Mouse (Mus musculus) bone marrow macrophage, adult 2 months (primary cell): Measurements from ENCODE around the gene Inpp5a.

ENCODE experiments used
- CTCF ChIP-seq: IDR thresholded peaks from 2 replicates; pipeline ENCODE4 v1.5.1; 2012; ENCODE audit warnings: low read depth, mild to moderate bottlenecking, low read length, moderate library complexity
- POLR2A ChIP-seq: IDR thresholded peaks from 2 replicates; pipeline ENCODE4 v1.6.1; 2012; ENCODE audit warnings: mild to moderate bottlenecking, low read depth, low read length, borderline replicate concordance

DNA sequence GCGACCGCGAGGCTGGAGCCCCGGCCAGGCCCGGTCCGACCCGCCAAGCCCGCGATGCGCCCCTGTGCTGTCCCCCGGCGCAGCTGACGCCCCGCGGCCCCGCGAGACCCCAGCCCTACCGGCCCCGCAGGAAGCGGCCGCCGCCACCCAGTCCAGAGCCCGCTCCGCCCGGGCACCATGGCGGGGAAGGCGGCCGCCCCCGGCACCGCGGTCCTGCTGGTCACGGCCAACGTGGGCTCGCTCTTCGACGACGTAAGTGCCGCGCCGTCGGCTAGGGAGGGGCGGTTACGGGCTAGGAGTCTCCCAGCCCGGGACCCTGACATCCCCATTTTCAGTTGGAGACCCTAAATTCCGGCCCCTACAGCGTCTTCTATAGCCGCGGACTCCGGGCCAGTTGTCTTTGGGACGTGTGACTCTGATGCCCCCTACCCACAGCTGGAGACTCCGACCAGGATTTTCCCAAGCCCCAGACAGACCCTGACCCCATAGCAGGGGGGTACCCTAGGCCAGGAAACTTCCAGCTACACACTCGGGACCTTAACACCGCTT lies 378 bp downstream of the Inpp5a start:
- TF ChIP-seq CTCF (no peak), POLR2A (no peak)
